Mouse (Mus musculus) CH12.LX (cell line): ENCODE measurements at regions not wholly inside any gene's neighbourhood (a gene's known extent, or its start where the extent isn't known, plus 50 kb on each side); places are given as distances from the start of the nearest gene placed in this dataset.

Experiments used
- DNase-seq: peaks from one replicate; pipeline ENCODE4 v3.0.0-alpha.2; 2013; ENCODE audit errors: extremely low read depth
- H3K27ac ChIP-seq: 2 replicates; pipeline ENCODE4 v1.5.1; 2012; ENCODE audit warnings: low read depth, mild to moderate bottlenecking, control low read depth, moderate library complexity; ENCODE audit not compliant: insufficient read depth
- H3K27me3 ChIP-seq: replicated peaks from 2 replicates; pipeline ENCODE3; 2012; ENCODE audit warnings: inconsistent platforms
- H3K36me3 ChIP-seq, 2 experiments: replicated peaks in 1 of 2; 2 replicates each; pipeline versions ENCODE3 to v1.6.1; 2012; ENCODE audit warnings: inconsistent platforms in 1 of 2, low read length in 1 of 2, mild to moderate bottlenecking in 1 of 2, mixed read lengths in 1 of 2, moderate library complexity in 1 of 2; ENCODE audit not compliant: control insufficient read depth in 1 of 2, insufficient read depth in 1 of 2
- H3K4me1 ChIP-seq, 2 experiments: 2 replicates each; pipeline ENCODE4 v1.6.1; 2012; ENCODE audit warnings: inconsistent platforms in 1 of 2, moderate library complexity in 1 of 2; ENCODE audit not compliant: insufficient read depth in 2 of 2, control insufficient read depth in 1 of 2
- H3K4me2 ChIP-seq: 2 replicates; pipeline ENCODE4 v1.6.1; 2012; ENCODE audit warnings: low read depth, mild to moderate bottlenecking, control low read depth; ENCODE audit not compliant: poor library complexity, insufficient read depth, severe bottlenecking
- H3K4me3 ChIP-seq, 3 experiments: fragments of 150-350 bp in 1 of 3; sonication (generic) in 1 of 3; replicated peaks in 1 of 3; 2 replicates each; pipeline versions ENCODE3 to v1.5.1; 2011 to 2012; ENCODE audit warnings: low read depth in 2 of 3, low read length in 2 of 3, mild to moderate bottlenecking in 2 of 3, moderate library complexity in 2 of 3, control low read depth in 1 of 3, improper control_type of control experiment in 1 of 3, inconsistent platforms in 1 of 3, mixed read lengths in 1 of 3; ENCODE audit not compliant: poor library complexity in 1 of 3
- H3K79me2 ChIP-seq: replicated peaks from 2 replicates; pipeline ENCODE4 v1.6.1; 2012; ENCODE audit warnings: mild to moderate bottlenecking, moderate library complexity; ENCODE audit not compliant: control insufficient read depth, poor library complexity, insufficient read depth, severe bottlenecking; ENCODE audit errors: extremely low read depth
- H3K9ac ChIP-seq: 2 replicates; pipeline ENCODE4 v1.6.1; 2012; ENCODE audit warnings: low read depth, mild to moderate bottlenecking, control low read depth, moderate library complexity; ENCODE audit not compliant: insufficient read depth
- H3K9me3 ChIP-seq: replicated peaks from 2 replicates; pipeline ENCODE3; 2012; ENCODE audit warnings: low read length, inconsistent platforms, mixed read lengths
- BHLHE40 ChIP-seq: IDR thresholded peaks from 2 replicates; pipeline ENCODE4 v1.6.1; 2011; ENCODE audit warnings: mild to moderate bottlenecking, low read depth, low read length, improper control_type of control experiment
- CTCF ChIP-seq, 2 experiments: IDR thresholded peaks in 1 of 2; conservative IDR thresholded peaks in 1 of 2; 2 replicates each; pipeline ENCODE4 v1.5.1; 2011 to 2012; ENCODE audit warnings: low read depth in 2 of 2, low read length in 2 of 2, improper control_type of control experiment in 1 of 2, inconsistent platforms in 1 of 2, mild to moderate bottlenecking in 1 of 2, moderate library complexity in 1 of 2
- E2F4 ChIP-seq: IDR thresholded peaks from 2 replicates; pipeline ENCODE4 v1.6.1; 2011; ENCODE audit warnings: low read depth, low read length, improper control_type of control experiment; ENCODE audit not compliant: insufficient replicate concordance
- ELF1 ChIP-seq: IDR thresholded peaks from 2 replicates; pipeline ENCODE4 v1.6.1; 2014; ENCODE audit warnings: low read depth, mild to moderate bottlenecking, inconsistent platforms, low read length, improper control_type of control experiment
- EP300 ChIP-seq: IDR thresholded peaks from 2 replicates; pipeline ENCODE4 v1.6.1; 2011; ENCODE audit warnings: low read length, improper control_type of control experiment
- ETS1 ChIP-seq: conservative IDR thresholded peaks from 2 replicates; pipeline ENCODE4 v1.6.1; 2012; ENCODE audit warnings: low read depth, mild to moderate bottlenecking, inconsistent platforms, low read length, improper control_type of control experiment, moderate library complexity
- IRF4 ChIP-seq: IDR thresholded peaks from 2 replicates; pipeline ENCODE4 v1.6.1; 2014; ENCODE audit warnings: low read depth, mild to moderate bottlenecking, inconsistent platforms, low read length, improper control_type of control experiment
- JUN ChIP-seq: IDR thresholded peaks from 2 replicates; pipeline ENCODE4 v1.6.1; 2011; ENCODE audit warnings: low read depth, mild to moderate bottlenecking, low read length, improper control_type of control experiment, moderate library complexity; ENCODE audit not compliant: insufficient read depth
- JUND ChIP-seq: conservative IDR thresholded peaks from 2 replicates; pipeline ENCODE4 v1.6.1; 2011; ENCODE audit warnings: low read depth, low read length, improper control_type of control experiment
- KAT2A ChIP-seq: IDR thresholded peaks from 2 replicates; pipeline ENCODE4 v1.6.1; 2012; ENCODE audit warnings: low read length, improper control_type of control experiment, inconsistent platforms; ENCODE audit not compliant: insufficient replicate concordance
- MAFK ChIP-seq: IDR thresholded peaks from 2 replicates; pipeline ENCODE4 v1.6.1; 2011; ENCODE audit warnings: low read length, improper control_type of control experiment; ENCODE audit not compliant: insufficient replicate concordance
- MAZ ChIP-seq: IDR thresholded peaks from 2 replicates; pipeline ENCODE4 v1.6.1; 2012; ENCODE audit warnings: low read depth, mild to moderate bottlenecking, inconsistent platforms, low read length, improper control_type of control experiment, moderate library complexity
- MEF2A ChIP-seq: IDR thresholded peaks from 2 replicates; pipeline ENCODE4 v1.6.1; 2014; ENCODE audit warnings: low read depth, mild to moderate bottlenecking, inconsistent platforms, low read length, improper control_type of control experiment, borderline replicate concordance
- MXI1 ChIP-seq: IDR thresholded peaks from 2 replicates; pipeline ENCODE4 v1.6.1; 2011; ENCODE audit warnings: mild to moderate bottlenecking, low read depth, low read length, improper control_type of control experiment
- PAX5 ChIP-seq: IDR thresholded peaks from 2 replicates; pipeline ENCODE4 v1.6.1; 2012; ENCODE audit warnings: low read length, inconsistent platforms, mixed read lengths
- RAD21 ChIP-seq: IDR thresholded peaks from 2 replicates; pipeline ENCODE4 v1.6.1; 2011; ENCODE audit warnings: low read depth, mild to moderate bottlenecking, low read length, improper control_type of control experiment, moderate library complexity
- SIN3A ChIP-seq: IDR thresholded peaks from 2 replicates; pipeline ENCODE4 v1.6.1; 2012; ENCODE audit warnings: low read length, improper control_type of control experiment, inconsistent platforms
- TBP ChIP-seq: conservative IDR thresholded peaks from 2 replicates; pipeline ENCODE4 v1.6.1; 2011; ENCODE audit warnings: low read depth, low read length, improper control_type of control experiment
- TCF12 ChIP-seq: IDR thresholded peaks from 2 replicates; pipeline ENCODE4 v1.6.1; 2014; ENCODE audit warnings: low read depth, mild to moderate bottlenecking, inconsistent platforms, low read length, improper control_type of control experiment
- USF1 ChIP-seq: IDR thresholded peaks from 2 replicates; pipeline ENCODE4 v1.6.1; 2014; ENCODE audit warnings: low read depth, mild to moderate bottlenecking, inconsistent platforms, low read length, improper control_type of control experiment
- USF2 ChIP-seq: conservative IDR thresholded peaks from 2 replicates; pipeline ENCODE4 v1.6.1; 2011; ENCODE audit warnings: low read depth, low read length, improper control_type of control experiment
- ZC3H11A ChIP-seq: IDR thresholded peaks from 2 replicates; pipeline ENCODE4 v1.6.1; 2012; ENCODE audit warnings: low read depth, mild to moderate bottlenecking, inconsistent platforms, low read length, improper control_type of control experiment
- ZKSCAN1 ChIP-seq: IDR thresholded peaks from 2 replicates; pipeline ENCODE4 v1.6.1; 2012; ENCODE audit warnings: low read depth, inconsistent platforms, low read length, improper control_type of control experiment, borderline replicate concordance
- dilution Hi-C: fragments of 300-500 bp; cut with MboI; formaldehyde crosslinking; loops from 2 replicates; pipeline ENCODE4 v1.14.3; 2020; ENCODE audit warnings: low sequenced_read_pairs; ENCODE audit not compliant: extremely low pct_unique_long_range_greater_than_20kb, extremely low pct_ligation_motif_present
- in situ Hi-C: fragments of 300-500 bp; cut with MboI; formaldehyde crosslinking; loops from 3 replicates; pipeline ENCODE4 v1.14.3; 2019; ENCODE audit warnings: low sequenced_read_pairs, low pct_ligation_motif_present, low pct_unique_long_range_greater_than_20kb, mixed read lengths

- Histone ChIP-seq H3K27me3 (no peaks in the 10 kb centered on the region), H3K36me3 (no peaks in the 10 kb centered on the region), H3K79me2 (no peaks in the 10 kb centered on the region), H3K27ac (no peak overlapping the region), H3K4me1 (peaks cover 2 to 3% of the 10 kb centered on the region in 2 experiments; a peak in 1 of 4 replicates), H3K9me3 (no peaks in the 10 kb centered on the region), H3K4me2 (no peak overlapping the region), H3K9ac (no peak overlapping the region), H3K4me3 (no peak overlapping the region)
- TF ChIP-seq MEF2A: no peak
- TF ChIP-seq KAT2A: no peak
- TF ChIP-seq EP300: no peak
- TF ChIP-seq MAZ: no peak
- TF ChIP-seq USF2: no peak
- TF ChIP-seq PAX5: no peak
- no peak for TF ChIP-seq TCF12
- TF ChIP-seq ELF1: no peak
- TF ChIP-seq IRF4: no peak
- no peak for TF ChIP-seq JUND
- no peak for TF ChIP-seq ETS1
- TF ChIP-seq JUN: no peak
- no peak for TF ChIP-seq ZKSCAN1
- TF ChIP-seq CTCF (conservative IDR thresholded peaks at IDR 0.05 in 1 of 2, IDR thresholded peaks at IDR 0.05 in 1 of 2; ENCODE audit: low read depth in 2 of 2, low read length in 2 of 2): no peak
- TF ChIP-seq E2F4: no peak
- TF ChIP-seq RAD21: no peak
- no peak for TF ChIP-seq ZC3H11A
- dilution Hi-C loops (no loop called here), in situ Hi-C loops (no loop called here)
- DNase-seq: no peak
Measured at GRCm38 (mm10) chr8:128561016-128561415, 124.4 kb upstream of the Itgb1 start.

DNA sequence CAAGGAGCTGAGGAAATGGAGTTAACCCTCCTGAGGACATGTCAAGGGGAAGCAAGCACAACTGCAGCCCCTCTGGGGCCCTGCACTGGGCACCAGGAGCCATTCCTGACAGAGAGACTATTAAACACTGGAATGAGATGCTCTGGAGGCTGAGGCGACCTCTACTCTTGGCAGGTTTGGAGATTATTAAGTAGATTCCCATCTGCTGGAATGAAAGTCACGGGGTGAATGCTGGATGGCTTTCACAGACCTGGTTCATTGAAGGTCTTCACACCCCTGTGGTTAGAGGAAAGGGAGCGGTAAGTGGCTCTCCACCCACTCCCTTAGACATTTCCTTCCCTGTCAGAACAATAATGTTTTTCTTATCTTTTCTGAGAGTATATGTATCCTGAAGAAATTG lies 122.8 kb upstream of the Itgb1 start:
- dilution Hi-C loops (no loop called here), in situ Hi-C loops (no loop called here)
- no peak overlapping the region for H3K4me2 ChIP-seq
- no peak overlapping the region for H3K9ac ChIP-seq
- H3K9me3 ChIP-seq: no peaks in the 10 kb centered on the region
- no peak overlapping the region for H3K4me3 ChIP-seq
- H3K27ac ChIP-seq: no peak overlapping the region
- no peak for DNase-seq
- no peak for TF ChIP-seq USF2
- no peak for TF ChIP-seq MXI1
- no peak for TF ChIP-seq ELF1
- no peak for TF ChIP-seq BHLHE40
- no peak for TF ChIP-seq MAFK
- TF ChIP-seq KAT2A: no peak
- TF ChIP-seq USF1: no peak
- no peak for TF ChIP-seq ZC3H11A
- no peak for TF ChIP-seq SIN3A
- no peak for TF ChIP-seq JUND
- no peak for TF ChIP-seq TBP
- TF ChIP-seq ZKSCAN1: no peak
- no peaks in the 10 kb centered on the region for H3K36me3 ChIP-seq
- H3K79me2 ChIP-seq: no peaks in the 10 kb centered on the region
- peaks cover 2 to 3% of the 10 kb centered on the region in 2 experiments; a peak in 1 of 4 replicates for H3K4me1 ChIP-seq
- no peaks in the 10 kb centered on the region for H3K27me3 ChIP-seq
